ENCODE assay signal across 9 mouse cellular contexts in genomic region chr5:117153527-117154091, GRCm38 (mm10). TPM values are rescaled to one million over a fixed set of nuclear protein-coding genes. Genes with fewer than 3 reads are reported as not detected.
A peak's percentile ranks its signal among the peaks of the same experiment; 100 is the strongest.
DNase-seq lines count a peak whose midpoint lies in the region; ATAC-seq and TF ChIP-seq lines count a peak whose summit lies in the region.
"Had no signal": no experiment of that assay in that cellular context is flagged by ENCODE, and none has a peak within 500 bp of the region (broad histone marks: within the 10 kb centered on the region; RNA-seq: fewer than 3 reads in every experiment).

No protein-coding gene starts in this region.

- H3K4me1 ChIP-seq in lung, embryonic 15.5 days = no peaks in the 10 kb centered on the region
- H3K4me1 ChIP-seq in kidney, embryonic 14.5 days (ENCODE audit: control insufficient read depth, insufficient read depth, low read length) = peaks cover 2% of the 10 kb centered on the region; the same call in 1 of the 2 replicates
- no peaks in the 10 kb centered on the region for H3K4me1 ChIP-seq in neural tube, embryonic 15.5 days
- no peaks in the 10 kb centered on the region for H3K4me1 ChIP-seq in hindbrain, embryonic 13.5 days (replicated peaks)

- no peak overlapping the region for H3K4me2 ChIP-seq in lung, embryonic 15.5 days
- no peak overlapping the region for H3K4me2 ChIP-seq in kidney, embryonic 14.5 days (replicated peaks; ENCODE audit: low read depth, low read length)
- H3K4me2 ChIP-seq in neural tube, embryonic 15.5 days = no peak overlapping the region
- no peak overlapping the region for H3K4me2 ChIP-seq in hindbrain, embryonic 13.5 days
- H3K4me2 ChIP-seq: liver, embryonic 11.5 days had no signal

- WGBS in lung, embryonic 15.5 days = 66% methylated on average over 15 of the region's 15 CpGs
- 77% methylated on average over 15 of the region's 15 CpGs for WGBS in kidney, embryonic 14.5 days
- 76% methylated on average over 15 of the region's 15 CpGs for WGBS in neural tube, embryonic 15.5 days
- 77% methylated on average over 15 of the region's 15 CpGs for WGBS in hindbrain, embryonic 13.5 days

- ATAC-seq in lung, embryonic 15.5 days (ENCODE audit: borderline replicate concordance, extremely low read depth, low FRiP score, low TSS enrichment) = peak; percentile 65
- peak; percentile 46; the same call in 1 of the 2 replicates for ATAC-seq in kidney, embryonic 14.5 days (ENCODE audit: low FRiP score, low TSS enrichment)
- no peak; the same call in 1 of the 2 replicates for ATAC-seq in neural tube, embryonic 15.5 days (ENCODE audit: low FRiP score)
- no peak for ATAC-seq in hindbrain, embryonic 13.5 days (ENCODE audit: low FRiP score)

- no peaks in the 10 kb centered on the region for H3K27me3 ChIP-seq in lung, embryonic 15.5 days
- H3K27me3 ChIP-seq in kidney, embryonic 14.5 days (ENCODE audit: control insufficient read depth, insufficient read depth, low read length) = no peaks in the 10 kb centered on the region
- H3K27me3 ChIP-seq in neural tube, embryonic 15.5 days (replicated peaks) = no peaks in the 10 kb centered on the region
- no peaks in the 10 kb centered on the region for H3K27me3 ChIP-seq in hindbrain, embryonic 13.5 days

- no peak overlapping the region for H3K4me3 ChIP-seq in lung, embryonic 15.5 days
- peak overlapping the region; percentile 31 for H3K4me3 ChIP-seq in gastrocnemius, adult 2 months
- no peak overlapping the region for H3K4me3 ChIP-seq in kidney, embryonic 14.5 days (ENCODE audit: low read length)
- H3K4me3 ChIP-seq in neural tube, embryonic 15.5 days (replicated peaks) = no peak overlapping the region
- H3K4me3 ChIP-seq in hindbrain, embryonic 13.5 days = no peak overlapping the region

- intact Hi-C loops in gastrocnemius, adult 2 months (cut with DNase I) = no loop called here

- H3K27ac ChIP-seq in lung, embryonic 15.5 days = no peak overlapping the region
- H3K27ac ChIP-seq in gastrocnemius, adult 2 months = peak overlapping the region; percentile 70
- H3K27ac ChIP-seq in kidney, embryonic 14.5 days (ENCODE audit: low read depth, low read length) = no peak overlapping the region
- H3K27ac ChIP-seq in neural tube, embryonic 15.5 days (replicated peaks) = 0 out of 2 replicates have a peak overlapping the region, but pooled peaks have one; percentile 3
- H3K27ac ChIP-seq in hindbrain, embryonic 13.5 days = no peak overlapping the region

- no peaks in the 10 kb centered on the region for H3K36me3 ChIP-seq in lung, embryonic 15.5 days
- no peaks in the 10 kb centered on the region for H3K36me3 ChIP-seq in kidney, embryonic 14.5 days (ENCODE audit: control insufficient read depth, insufficient read depth, low read length)
- H3K36me3 ChIP-seq in neural tube, embryonic 15.5 days = no peaks in the 10 kb centered on the region
- H3K36me3 ChIP-seq in hindbrain, embryonic 13.5 days = no peaks in the 10 kb centered on the region

- TF ChIP-seq CTCF in gastrocnemius, adult 2 months (IDR thresholded peaks at IDR 0.05) = no peak

- no peak overlapping the region for H3K9ac ChIP-seq in lung, embryonic 15.5 days
- H3K9ac ChIP-seq in kidney, embryonic 14.5 days (ENCODE audit: low read depth, low read length) = no peak overlapping the region
- H3K9ac ChIP-seq in neural tube, embryonic 15.5 days (replicated peaks) = no peak overlapping the region
- H3K9ac ChIP-seq in hindbrain, embryonic 13.5 days = no peak overlapping the region

- no peaks in the 10 kb centered on the region for H3K9me3 ChIP-seq in lung, embryonic 15.5 days
- H3K9me3 ChIP-seq in kidney, embryonic 14.5 days (ENCODE audit: control insufficient read depth, low read length) = no peaks in the 10 kb centered on the region
- H3K9me3 ChIP-seq in neural tube, embryonic 15.5 days (replicated peaks) = no peaks in the 10 kb centered on the region
- no peaks in the 10 kb centered on the region for H3K9me3 ChIP-seq in hindbrain, embryonic 13.5 days

- DNase-seq in lung, adult 18-20 months = no peak
- DNase-seq in gastrocnemius, adult 2 months = peak; percentile 71
- DNase-seq in spleen, postnatal 14 days (ENCODE audit: low spot score in 2 of 2) = no peak
- no peak for DNase-seq in adrenal gland, adult 8-10 months

RNA-seq across cellular contexts. Expression of gene Taok3, which starts 33.7 kb away (rescaled TPM):
- 22.4 and 27.3 TPM in 2 replicates for polyA plus RNA-seq in lung, embryonic 15.5 days (2015; fragmentation: Nextera tagmentation; extraction: Ambion mirVana)
- 1 to 10 TPM; 4.6 to 6.8 TPM for total RNA-seq in gastrocnemius, adult 2 months (2021)
- polyA plus RNA-seq in kidney, embryonic 14.5 days (2014; fragmentation: Nextera tagmentation; extraction: Ambion mirVana) = 11.7 and 16.3 TPM in 2 replicates
- 63.8 and 67.1 TPM in 2 replicates for polyA plus RNA-seq in neural tube, embryonic 15.5 days (2015; fragmentation: Nextera tagmentation; extraction: Ambion mirVana)
- polyA plus RNA-seq in hindbrain, embryonic 13.5 days (2015; fragmentation: Nextera tagmentation; extraction: Ambion mirVana) = 47.0 and 50.0 TPM in 2 replicates
- 10 to 100 TPM; 36.8 to 59.1 (median 47.9) TPM for total RNA-seq in adrenal gland, adult 8-10 months (2022)

RNA-seq across cellular contexts. Expression of gene Suds3, which starts 37.7 kb away (rescaled TPM):
- polyA plus RNA-seq in lung, embryonic 15.5 days (2015; fragmentation: Nextera tagmentation; extraction: Ambion mirVana) = 74.0 and 78.8 TPM in 2 replicates
- 10 to 100 TPM; 71.7 to 94.8 TPM for total RNA-seq in gastrocnemius, adult 2 months (2021)
- polyA plus RNA-seq in kidney, embryonic 14.5 days (2014; fragmentation: Nextera tagmentation; extraction: Ambion mirVana) = 49.2 and 70.7 TPM in 2 replicates
- polyA plus RNA-seq in neural tube, embryonic 15.5 days (2015; fragmentation: Nextera tagmentation; extraction: Ambion mirVana) = 79.4 and 81.9 TPM in 2 replicates
- polyA plus RNA-seq in hindbrain, embryonic 13.5 days (2015; fragmentation: Nextera tagmentation; extraction: Ambion mirVana) = 83.2 and 90.5 TPM in 2 replicates
- total RNA-seq in adrenal gland, adult 8-10 months (2022) = 100 to 1,000 TPM; 108 to 130 (median 123) TPM

Comparison
In these comparisons a context has a peak if more than half of its experiments do, and no peak if none do; other contexts are left out.
1. ATAC-seq: peak in lung, embryonic 15.5 days (single experiment) and kidney, embryonic 14.5 days (single experiment); none in neural tube, embryonic 15.5 days (single experiment) and hindbrain, embryonic 13.5 days (single experiment).
2. H3K27ac ChIP-seq: peak in gastrocnemius, adult 2 months (single experiment) and neural tube, embryonic 15.5 days (single experiment); none in lung, embryonic 15.5 days (single experiment), kidney, embryonic 14.5 days (single experiment) and hindbrain, embryonic 13.5 days (single experiment).